Mouse (Mus musculus): Measurements from ENCODE around the gene Msh3. TPM values are rescaled to one million over a fixed set of nuclear protein-coding genes. Genes with fewer than 3 reads are reported as not detected.
"Not testable (repeated sequence)": the region's sequence is repeated elsewhere in the genome, so short reads cannot be mapped to it uniquely, and the experiment has no call there.

Msh3 gene
- polyA plus RNA-seq, 1 experiment from 2014 or later: 31.5 TPM

DNA sequence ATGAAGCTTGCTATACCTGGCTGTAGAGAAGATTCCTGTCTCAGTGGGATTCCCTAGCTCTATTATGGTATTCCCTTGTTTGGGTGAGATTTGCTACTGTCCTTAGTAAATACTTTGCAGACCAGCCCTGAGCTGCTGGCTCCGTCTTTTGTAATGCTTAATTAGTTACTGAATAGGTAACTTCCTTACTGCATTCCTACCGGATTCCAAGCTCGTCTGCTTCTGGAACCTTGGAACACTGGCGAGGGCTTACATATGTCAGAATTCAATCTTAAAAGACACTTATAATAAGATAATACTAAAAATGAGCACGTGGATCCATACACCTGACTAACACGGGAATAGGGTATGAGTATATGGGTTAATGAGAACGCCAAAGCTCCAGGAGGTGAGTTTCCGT lies 182.1 kb downstream of the Msh3 start:
- H3K27ac ChIP-seq (replicated peaks); H3K4me2 ChIP-seq (replicated peaks); H3K4me3 ChIP-seq; H3K36me3 ChIP-seq; H3K9ac ChIP-seq (replicated peaks); ATAC-seq (ENCODE audit: low FRiP score, low read depth); H3K27me3 ChIP-seq; H3K4me1 ChIP-seq; H3K9me3 ChIP-seq: not testable (repeated sequence)
- WGBS: 87% methylated on average over 8 of the region's 8 CpGs

Other genes starting within 250 kb of the Msh3 start
- gene Rasgrf2, start 223.3 kb downstream of the Msh3 start, polyA plus RNA-seq (2016; fragmentation: Nextera tagmentation; extraction: Ambion mirVana): 0.37 and 0.56 TPM in 2 replicates
- gene Gm20379, start 49.0 kb downstream of the Msh3 start, polyA plus RNA-seq (2016; fragmentation: Nextera tagmentation; extraction: Ambion mirVana): 0.76 and 1.4 TPM in 2 replicates
- gene Dhfr, start 277 bp downstream of the Msh3 start, polyA plus RNA-seq (2016; fragmentation: Nextera tagmentation; extraction: Ambion mirVana): 15.3 and 15.8 TPM in 2 replicates
- 0.26 and 0.34 TPM in 2 replicates for gene Ankrd34b, start 70.9 kb upstream of the Msh3 start, polyA plus RNA-seq (2016; fragmentation: Nextera tagmentation; extraction: Ambion mirVana)
- gene Fam151b, start 129.0 kb upstream of the Msh3 start, polyA plus RNA-seq (2016; fragmentation: Nextera tagmentation; extraction: Ambion mirVana): 0.15 TPM in 1 of 2 replicates, not detected in the other
- gene Zfyve16, start 175.9 kb upstream of the Msh3 start, polyA plus RNA-seq (2016; fragmentation: Nextera tagmentation; extraction: Ambion mirVana): 13.9 and 14.0 TPM in 2 replicates
- not detected in 2 replicates for gene Spz1, start 221.2 kb upstream of the Msh3 start, polyA plus RNA-seq (2016; fragmentation: Nextera tagmentation; extraction: Ambion mirVana)

Data from midbrain, embryonic 12.5 days (tissue).